Mouse (Mus musculus): ENCODE measurements at regions not wholly inside any gene's neighbourhood (a gene's known extent, or its start where the extent isn't known, plus 50 kb on each side); places are given as distances from the start of the nearest gene placed in this dataset.

GRCm38 (mm10) chr1:185091816-185092558, 92.6 kb upstream of the Mark1 start:
- DNase-seq (ENCODE audit: low read depth, low spot score), result peak; percentile 42

GRCm38 (mm10) chr1:185089196-185089595, 89.8 kb upstream of the Mark1 start:
- DNase-seq (ENCODE audit: low read depth, low spot score), result no peak

- DNase-seq (ENCODE audit: low read depth, low spot score), result no peak
Observed at GRCm38 (mm10) chr1:185083191-185083590, 83.8 kb upstream of the Mark1 start.

DNA sequence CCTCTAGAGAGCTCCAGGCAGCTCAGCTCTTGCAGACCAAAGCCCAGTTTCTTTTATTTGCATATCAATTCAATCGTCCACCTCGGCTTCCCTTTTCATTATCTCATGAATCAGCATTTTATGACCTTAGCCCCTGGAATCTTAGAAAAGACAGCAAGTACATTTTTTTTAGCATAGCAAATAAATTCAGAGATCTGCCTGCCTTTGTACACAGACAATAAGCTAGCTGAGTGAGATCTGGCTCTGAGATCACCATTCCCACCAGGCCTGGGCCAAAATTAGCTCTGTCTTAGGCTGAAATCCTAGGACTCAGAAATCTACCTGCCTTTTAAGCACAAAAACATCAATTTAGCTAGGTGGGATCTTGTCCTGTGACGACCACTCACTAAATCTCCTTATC, 80.7 kb upstream of the Mark1 start:
- DNase-seq (ENCODE audit: low read depth, low spot score), result no peak

GRCm38 (mm10) chr1:185079331-185079880, 80.0 kb upstream of the Mark1 start:
- no peak for DNase-seq (ENCODE audit: low read depth, low spot score)

DNA sequence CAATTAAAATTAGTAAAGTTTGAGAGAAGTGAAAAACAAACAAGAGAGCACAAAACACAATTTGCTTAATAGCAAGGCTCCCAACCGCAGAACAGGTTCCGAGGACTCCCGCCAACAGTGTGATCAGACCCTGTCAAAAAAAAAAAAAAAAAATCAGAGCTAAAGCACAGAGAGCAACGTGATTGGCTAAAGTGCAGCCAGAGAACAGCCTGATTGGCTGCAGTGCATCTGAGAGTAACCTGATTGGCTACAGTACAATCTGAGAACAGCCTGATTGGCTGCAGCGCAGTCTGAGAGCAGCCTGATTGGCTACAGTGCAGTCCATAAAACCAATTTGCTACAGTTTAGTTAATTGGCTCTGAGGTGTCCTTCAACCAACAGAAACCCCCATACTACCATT, 74.6 kb upstream of the Mark1 start:
- DNase-seq (ENCODE audit: low read depth, low spot score), result no peak

DNA sequence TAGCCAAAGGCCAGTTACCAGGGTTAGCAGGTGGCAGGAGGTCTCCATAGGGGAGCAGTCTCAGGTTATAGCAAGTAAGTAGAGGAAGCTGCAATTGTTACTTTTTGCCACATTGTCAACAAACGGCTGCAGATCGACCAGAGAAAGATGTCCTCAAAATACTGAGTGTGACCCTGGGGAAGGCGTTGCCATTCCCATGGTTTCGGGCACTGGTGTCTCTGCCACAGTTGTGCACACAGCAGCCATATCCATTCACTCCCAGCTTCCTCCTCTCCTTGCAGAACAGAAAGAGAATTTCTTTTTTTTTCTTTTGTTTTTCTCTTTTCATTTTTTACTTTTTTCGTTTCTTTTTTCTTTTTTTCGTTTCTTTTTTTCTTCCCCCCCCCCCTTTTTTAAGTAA, 73.4 kb upstream of the Mark1 start:
- no peak for DNase-seq (ENCODE audit: low read depth, low spot score)

DNA sequence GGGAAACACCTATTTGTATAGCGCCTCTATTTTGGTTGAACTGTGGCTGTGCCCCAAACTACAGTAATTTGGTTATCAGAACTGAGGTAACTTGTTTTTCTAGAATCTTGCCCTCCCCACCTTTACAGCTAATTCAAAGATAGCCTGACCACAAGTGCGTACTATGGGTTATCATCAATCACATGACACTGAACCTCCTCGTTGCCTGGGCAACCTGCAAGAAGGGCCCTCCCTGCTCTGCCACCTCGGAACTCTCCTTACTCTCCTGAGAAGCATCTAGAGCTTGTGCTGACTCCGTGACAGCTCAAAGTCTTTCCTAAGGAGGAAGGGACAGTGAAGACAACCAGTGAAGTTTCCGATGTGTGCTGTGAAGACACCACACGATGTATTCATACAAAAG, 72.2 kb upstream of the Mark1 start:
- no peak for DNase-seq (ENCODE audit: low read depth, low spot score)

GRCm38 (mm10) chr1:185070853-185071149, 71.4 kb upstream of the Mark1 start:
- DNase-seq (ENCODE audit: low read depth, low spot score), result no peak

GRCm38 (mm10) chr1:185070062-185070852, 70.9 kb upstream of the Mark1 start:
- no peak for DNase-seq (ENCODE audit: low read depth, low spot score)

DNA sequence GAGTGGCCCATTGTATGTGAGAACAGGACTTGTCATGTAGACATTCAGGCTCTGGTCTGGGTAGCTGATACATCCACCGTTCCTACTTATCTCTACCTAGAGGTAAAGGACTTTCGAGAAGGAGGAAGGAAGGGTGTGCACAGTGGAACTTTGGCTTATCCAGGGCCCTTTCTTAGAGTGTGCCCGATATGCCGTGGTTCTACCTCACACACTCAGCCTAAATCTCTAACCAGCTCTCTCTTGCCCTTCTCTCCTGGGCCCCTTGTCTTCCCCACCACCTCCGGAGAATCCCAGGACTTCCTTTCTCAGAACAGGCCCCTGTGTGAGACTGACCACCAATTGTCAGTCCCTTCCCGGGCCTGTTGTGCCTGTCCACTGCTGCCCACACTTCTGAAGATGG, 68.8 kb upstream of the Mark1 start:
- DNase-seq (ENCODE audit: low read depth, low spot score), result no peak

DNA sequence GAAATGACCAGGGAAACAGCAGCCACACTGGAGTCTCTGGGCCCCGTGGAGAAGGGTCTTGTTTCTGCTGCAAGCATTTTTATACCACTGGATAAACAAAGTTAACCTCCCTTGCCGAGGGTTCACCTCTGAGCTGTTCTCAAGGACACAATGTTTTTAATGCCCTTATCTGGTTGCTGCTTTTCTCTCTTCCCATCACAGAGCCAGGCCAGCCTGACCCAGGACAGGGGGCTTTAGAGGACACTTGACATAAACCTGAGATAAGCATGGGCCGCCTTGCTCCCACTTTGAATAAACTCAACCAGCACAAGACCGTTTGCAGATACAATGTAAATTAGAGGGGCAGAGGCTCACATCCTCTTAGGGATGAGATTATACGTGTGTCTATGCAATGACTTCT, 68.3 kb upstream of the Mark1 start:
- no peak for DNase-seq (ENCODE audit: low read depth, low spot score)

GRCm38 (mm10) chr1:185065056-185065455, 65.7 kb upstream of the Mark1 start:
- no peak for DNase-seq (ENCODE audit: low read depth, low spot score)

GRCm38 (mm10) chr1:185062103-185062502, 62.7 kb upstream of the Mark1 start:
- DNase-seq (ENCODE audit: low read depth, low spot score), result peak; percentile 49

- DNase-seq (ENCODE audit: low read depth, low spot score), result no peak
Observed at GRCm38 (mm10) chr1:185057443-185057842, 58.1 kb upstream of the Mark1 start.

DNA sequence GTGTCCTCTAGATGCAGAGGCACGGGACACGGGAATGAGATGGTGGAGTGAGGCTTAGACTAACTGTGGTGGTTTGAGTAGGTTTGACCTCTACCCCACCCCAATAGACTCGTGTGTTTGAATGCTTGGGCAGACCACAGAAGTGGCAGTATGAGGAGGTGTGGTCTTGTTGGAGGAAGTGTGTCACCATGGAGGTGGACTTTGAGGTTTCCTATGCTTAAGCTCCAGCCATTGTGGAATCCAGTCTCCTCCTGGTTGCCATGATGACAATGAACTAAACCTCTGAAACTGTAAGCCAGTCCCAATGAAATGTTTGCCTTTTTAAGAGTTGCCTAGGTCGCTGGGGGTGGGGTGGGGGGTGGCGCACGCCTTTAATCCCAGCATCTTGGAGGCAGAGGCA, 53.3 kb upstream of the Mark1 start:
- no peak for DNase-seq (ENCODE audit: low read depth, low spot score)

GRCm38 (mm10) chr1:185049980-185050379, 50.6 kb upstream of the Mark1 start:
- no peak for DNase-seq (ENCODE audit: low read depth, low spot score)
